Mouse (Mus musculus): ENCODE results near the gene Fam19a1.
A peak's percentile ranks its signal among the peaks of the same experiment; 100 is the strongest.
"Not testable (repeated sequence)": the region's sequence is repeated elsewhere in the genome, so short reads cannot be mapped to it uniquely, and the experiment has no call there.

Gene Fam19a1

GRCm38 (mm10) chr6:96112854-96113253 lies at the start of gene Fam19a1:
Gene Fam19a1 (plus strand): TSS chr6:96113154.
- no peak for DNase-seq

GRCm38 (mm10) chr6:96071080-96071479 lies 41.9 kb upstream of the Fam19a1 start:
- DNase-seq: no peak

GRCm38 (mm10) chr6:96071567-96071966 lies 41.4 kb upstream of the Fam19a1 start:
- no peak for DNase-seq

GRCm38 (mm10) chr6:96089961-96090360 lies 23.0 kb upstream of the Fam19a1 start:
- DNase-seq: no peak

GRCm38 (mm10) chr6:96093716-96094115 lies 19.2 kb upstream of the Fam19a1 start:
- DNase-seq: no peak

- DNase-seq: no peak
Observed at GRCm38 (mm10) chr6:96098225-96098624, 14.7 kb upstream of the Fam19a1 start.

- DNase-seq: no peak
Observed at GRCm38 (mm10) chr6:96111656-96112055, 1.3 kb upstream of the Fam19a1 start.

- no peak for DNase-seq
Observed at GRCm38 (mm10) chr6:96114151-96114550, 1.2 kb downstream of the Fam19a1 start.

- no peak for DNase-seq
Observed at GRCm38 (mm10) chr6:96116148-96116533, 3.2 kb downstream of the Fam19a1 start.

GRCm38 (mm10) chr6:96116534-96117272 lies 3.7 kb downstream of the Fam19a1 start:
- peak; percentile 4 for DNase-seq

- no peak for DNase-seq
Observed at GRCm38 (mm10) chr6:96143326-96143725, 30.4 kb downstream of the Fam19a1 start.

- DNase-seq: no peak
Observed at GRCm38 (mm10) chr6:96165403-96165802, 52.4 kb downstream of the Fam19a1 start.

- no peak for DNase-seq
Observed at GRCm38 (mm10) chr6:96165818-96166379, 52.9 kb downstream of the Fam19a1 start, which contains the start of gene 1700123L14Rik. Gene 1700123L14Rik (minus strand): TSS chr6:96166243.

- DNase-seq: no peak
Observed at GRCm38 (mm10) chr6:96167031-96167430, 54.1 kb downstream of the Fam19a1 start.

- DNase-seq: no peak
Observed at GRCm38 (mm10) chr6:96173681-96174080, 60.7 kb downstream of the Fam19a1 start.

- DNase-seq: no peak
Observed at GRCm38 (mm10) chr6:96178530-96178929, 65.6 kb downstream of the Fam19a1 start.

GRCm38 (mm10) chr6:96183392-96183791 lies 70.4 kb downstream of the Fam19a1 start:
- DNase-seq: no peak

GRCm38 (mm10) chr6:96186517-96186916 lies 73.6 kb downstream of the Fam19a1 start:
- no peak for DNase-seq

- not testable (repeated sequence) for DNase-seq
Observed at GRCm38 (mm10) chr6:96198991-96199390, 86.0 kb downstream of the Fam19a1 start.

- no peak for DNase-seq
Observed at GRCm38 (mm10) chr6:96205395-96205794, 92.4 kb downstream of the Fam19a1 start.

GRCm38 (mm10) chr6:96234806-96235205 lies 121.9 kb downstream of the Fam19a1 start:
- no peak for DNase-seq

GRCm38 (mm10) chr6:96244320-96244719 lies 131.4 kb downstream of the Fam19a1 start:
- no peak for DNase-seq

- no peak for DNase-seq
Observed at GRCm38 (mm10) chr6:96252001-96252400, 139.0 kb downstream of the Fam19a1 start.

- no peak for DNase-seq
Observed at GRCm38 (mm10) chr6:96254815-96255214, 141.9 kb downstream of the Fam19a1 start.

- DNase-seq: no peak
Observed at GRCm38 (mm10) chr6:96258651-96259050, 145.7 kb downstream of the Fam19a1 start.

Data from kidney, adult 11 months (tissue).